Mouse (Mus musculus): ENCODE results near the gene Rnf32.

Gene Rnf32

GRCm38 (mm10) chr5:29273426-29273825 lies 77.6 kb downstream of the Rnf32 start:
- DNase-seq (ENCODE audit: low spot score) = no peak

GRCm38 (mm10) chr5:29274746-29275145 lies 79.0 kb downstream of the Rnf32 start:
- no peak for DNase-seq (ENCODE audit: low spot score)
